Mouse (Mus musculus): ENCODE measurements at regions not wholly inside any gene's neighbourhood (a gene's known extent, or its start where the extent isn't known, plus 50 kb on each side); places are given as distances from the start of the nearest gene placed in this dataset.

DNA sequence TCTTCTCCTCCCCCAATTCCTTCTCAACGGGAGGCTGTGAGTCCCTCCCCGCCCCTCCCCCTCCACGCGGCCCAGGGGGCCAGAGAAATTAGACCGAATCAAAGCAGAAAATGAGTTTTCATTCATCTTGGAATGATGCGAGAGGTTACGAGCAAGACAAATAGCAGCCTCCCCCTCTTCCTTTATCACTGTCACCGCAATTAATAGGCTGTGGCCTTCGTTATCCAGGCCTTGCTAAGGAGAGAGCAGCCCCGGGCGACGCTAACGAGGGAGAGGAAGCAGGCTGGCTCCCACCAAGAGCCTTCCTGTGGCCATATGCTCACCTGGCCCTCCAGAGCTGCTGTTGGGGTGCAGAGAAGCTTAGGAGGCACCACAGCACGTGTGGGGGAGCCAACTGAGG lies 61.8 kb upstream of the Lhx1 start:
- TF ChIP-seq CTCF (IDR thresholded peaks at IDR 0.05) (no peak), POLR2A (IDR thresholded peaks at IDR 0.05; ENCODE audit: insufficient read depth, low read depth, low read length) (no peak), EP300 (IDR thresholded peaks at IDR 0.05; ENCODE audit: insufficient read depth, low read depth, low read length) (no peak)

Measured in heart, adult 2 months (tissue).